Mouse (Mus musculus) spleen, adult 2 months (tissue): Measurements from ENCODE around the gene Hnrnph1. TPM values are rescaled to one million over a fixed set of nuclear protein-coding genes. Genes with fewer than 3 reads are reported as not detected.

Experiments
- DNase-seq, 2 experiments: peaks; one replicate each; pipeline versions ENCODE4 v3.0.0 to v3.0.0-alpha.2; 2012 to 2021; ENCODE audit warnings: low spot score in 2 of 2, low read depth in 1 of 2
- H3K27ac ChIP-seq: fragments of 200-500 bp; 2 replicates; pipeline ENCODE4 v1.5.1; 2012; ENCODE audit warnings: low read length, inconsistent platforms; ENCODE audit not compliant: insufficient read depth
- H3K27me3 ChIP-seq: fragments of 200-500 bp; 2 replicates; pipeline ENCODE4 v1.6.1; 2012; ENCODE audit warnings: mild to moderate bottlenecking, moderate library complexity, low read length, inconsistent platforms; ENCODE audit not compliant: control insufficient read depth, insufficient read depth
- H3K36me3 ChIP-seq: fragments of 200-500 bp; 2 replicates; pipeline ENCODE4 v1.6.1; 2012; ENCODE audit warnings: mild to moderate bottlenecking, low read length, inconsistent platforms; ENCODE audit not compliant: control insufficient read depth, insufficient read depth
- H3K4me1 ChIP-seq: fragments of 200-500 bp; 2 replicates; pipeline ENCODE4 v1.6.1; 2011; ENCODE audit warnings: inconsistent platforms; ENCODE audit not compliant: control insufficient read depth, insufficient read depth, insufficient read length
- H3K4me3 ChIP-seq: fragments of 200-500 bp; 2 replicates; pipeline ENCODE4 v1.5.1; 2011; ENCODE audit warnings: mild to moderate bottlenecking, inconsistent platforms; ENCODE audit not compliant: insufficient read depth, insufficient read length; ENCODE audit errors: extremely low read depth
- CTCF ChIP-seq: fragments of 200-500 bp; IDR thresholded peaks from 2 replicates; pipeline ENCODE4 v1.5.1; 2011; ENCODE audit warnings: mild to moderate bottlenecking, inconsistent platforms; ENCODE audit not compliant: insufficient read depth, insufficient read length, insufficient replicate concordance; ENCODE audit errors: extremely low read depth
- POLR2A ChIP-seq: fragments of 200-500 bp; IDR thresholded peaks from 2 replicates; pipeline ENCODE4 v1.6.1; 2011; ENCODE audit warnings: low read depth, low read length, inconsistent platforms
- WGBS: fragments of 180-500 bp; shearing (Covaris S2); methylation state at CpG from one replicate; pipeline ENCODE4 v1.1.7; 2018; 5-methylcytosine and 5-hydroxymethylcytosine counted together
- polyA plus RNA-seq: library from polyadenylated mRNA; depleted of rRNA; stranded (reverse); fragments of >200 nt; gene quantifications from 2 replicates; pipeline ENCODE4 v1.2.3, GENCODE M21; 2012

Hnrnph1 gene
- polyA plus RNA-seq, 1 experiment: 43.8 TPM

DNA sequence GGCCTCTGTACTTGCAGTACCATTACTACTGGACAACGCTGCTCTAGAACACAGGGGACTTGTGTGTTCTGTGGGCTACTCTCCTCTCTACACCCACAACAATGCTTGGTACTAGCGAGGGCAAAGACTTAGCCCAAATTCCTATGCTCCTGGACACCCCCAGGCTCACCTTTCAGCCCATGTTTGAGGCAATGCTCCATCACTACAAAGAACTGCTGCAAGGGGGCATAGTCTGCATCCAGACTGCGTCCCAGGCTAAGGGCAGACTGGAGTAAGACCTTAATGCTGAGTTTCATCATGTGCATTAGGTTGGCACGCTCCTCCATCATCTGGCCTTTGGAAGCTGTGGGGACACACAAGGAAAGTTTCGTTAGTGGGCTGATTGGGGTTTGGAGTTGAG, 44.7 kb downstream of the Hnrnph1 start:
- no peak overlapping the region for H3K27ac ChIP-seq
- WGBS: 81% methylated on average over 5 of the region's 5 CpGs
- H3K4me1 ChIP-seq: no peaks in the 10 kb centered on the region
- H3K4me3 ChIP-seq: 0 out of 2 replicates have a peak overlapping the region, but pooled peaks have one; percentile 16
- no peak for DNase-seq
- H3K36me3 ChIP-seq: peaks cover 21% of the 10 kb centered on the region
- no peaks in the 10 kb centered on the region for H3K27me3 ChIP-seq
- no peak for TF ChIP-seq CTCF
- TF ChIP-seq POLR2A: no peak

DNA sequence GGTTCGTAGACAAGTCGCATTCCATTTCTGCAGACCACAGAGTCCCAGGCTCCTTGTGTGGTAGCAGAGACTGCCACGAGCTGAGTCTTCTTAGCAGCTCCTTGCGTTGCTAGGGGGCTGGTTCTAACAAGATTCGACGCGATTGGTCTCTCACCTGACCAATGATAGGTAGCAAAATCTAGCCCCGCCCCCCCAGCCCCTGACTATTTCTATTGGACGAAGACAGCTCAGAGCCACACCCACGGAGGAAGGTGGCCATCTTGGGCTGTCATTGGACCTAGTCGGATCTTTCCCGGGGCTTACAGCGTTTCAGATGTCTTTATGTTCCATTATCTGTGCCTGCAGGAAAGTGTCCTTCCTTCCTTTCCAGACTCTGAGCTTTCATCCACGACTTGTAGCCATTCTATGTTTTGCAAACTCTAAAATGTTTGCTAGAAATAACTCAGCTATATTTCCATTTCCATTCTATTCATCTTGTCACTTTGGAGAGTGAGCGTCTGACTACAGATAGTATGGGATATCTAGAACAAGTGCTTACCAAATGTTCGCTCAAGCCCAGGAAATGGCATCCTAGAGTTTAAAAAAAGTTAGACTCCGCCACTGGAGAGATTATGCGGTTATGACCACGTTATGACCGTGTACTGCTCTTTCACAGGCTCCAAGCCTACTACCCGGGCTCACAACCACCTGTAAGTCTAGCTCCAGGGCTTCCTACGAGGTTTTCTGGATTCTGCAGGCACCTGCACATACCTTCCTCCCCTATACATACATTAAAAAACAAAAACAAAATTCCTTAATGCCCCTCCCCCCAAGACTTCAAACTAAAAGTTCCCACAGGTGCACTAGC, 45.4 kb downstream of the Hnrnph1 start:
- Histone ChIP-seq H3K36me3 (peaks cover 18% of the 10 kb centered on the region), H3K27ac (no peak overlapping the region), H3K27me3 (no peaks in the 10 kb centered on the region), H3K4me1 (no peaks in the 10 kb centered on the region), H3K4me3 (peak overlapping the region; percentile 16; the same call in 1 of the 2 replicates)
- peak; percentile 14 to 44 for DNase-seq
- WGBS: 54% methylated on average over 22 of the region's 22 CpGs
- TF ChIP-seq POLR2A: no peak

DNA sequence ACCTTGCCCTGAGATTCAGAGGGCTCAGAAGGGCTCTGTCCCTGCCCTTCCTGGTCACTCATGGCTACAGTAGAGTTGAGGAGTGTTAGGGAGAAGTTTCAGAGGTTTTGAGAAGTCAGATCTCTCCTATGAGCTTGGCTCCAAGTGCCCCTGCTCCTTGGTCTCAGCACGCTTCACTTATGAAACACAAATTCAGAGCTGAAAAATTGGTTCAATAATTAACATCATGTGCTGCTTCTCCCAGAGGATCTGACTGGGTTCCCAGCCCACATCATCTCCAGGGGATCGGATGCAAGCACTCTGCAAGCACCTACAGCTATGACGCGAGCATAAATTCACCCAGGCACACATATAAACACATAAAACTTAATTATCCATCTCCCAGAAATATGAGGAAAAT, 49.3 kb downstream of the Hnrnph1 start:
- TF ChIP-seq POLR2A (no peak), CTCF (no peak)
- no peaks in the 10 kb centered on the region for H3K4me1 ChIP-seq
- WGBS: 97% methylated on average over 4 of the region's 4 CpGs

GRCm38 (mm10) chr11:50430277-50431133, 53.7 kb downstream of the Hnrnph1 start, which contains the start of gene Rufy1:
Gene Rufy1 (minus strand): TSS chr11:50431125.
- TF ChIP-seq POLR2A (peak; percentile 79), CTCF (no peak)
- H3K27me3 ChIP-seq: no peaks in the 10 kb centered on the region
- DNase-seq: peak; percentile 45 to 75
- peak within 1 kb of the TSS; percentile 98 for H3K27ac ChIP-seq
- WGBS: under 1% methylated on average over 81 of the region's 90 CpGs
- H3K4me3 ChIP-seq: peak within 1 kb of the TSS; percentile 75
- H3K36me3 ChIP-seq: no peaks in the 10 kb centered on the region
- no peaks in the 10 kb centered on the region for H3K4me1 ChIP-seq

More for the DNA sequence above, 49.3 kb downstream of the Hnrnph1 start:
- Histone ChIP-seq H3K4me3 (no peak overlapping the region), H3K36me3 (peaks cover 3% of the 10 kb centered on the region; the same call in 1 of the 2 replicates), H3K27ac (no peak overlapping the region), H3K27me3 (no peaks in the 10 kb centered on the region)
- DNase-seq: no peak

- no peaks in the 10 kb centered on the region for H3K36me3 ChIP-seq
- peak overlapping the region; percentile 75 for H3K4me3 ChIP-seq
- no peak for TF ChIP-seq POLR2A
- no peak for TF ChIP-seq CTCF
- no peaks in the 10 kb centered on the region for H3K4me1 ChIP-seq
- WGBS: 25% methylated on average over 32 of the region's 32 CpGs
- H3K27me3 ChIP-seq: no peaks in the 10 kb centered on the region
- DNase-seq: peak; percentile 8 to 72
- peak overlapping the region; percentile 98 for H3K27ac ChIP-seq
Measured at GRCm38 (mm10) chr11:50431134-50432068, 54.6 kb downstream of the Hnrnph1 start.

DNA sequence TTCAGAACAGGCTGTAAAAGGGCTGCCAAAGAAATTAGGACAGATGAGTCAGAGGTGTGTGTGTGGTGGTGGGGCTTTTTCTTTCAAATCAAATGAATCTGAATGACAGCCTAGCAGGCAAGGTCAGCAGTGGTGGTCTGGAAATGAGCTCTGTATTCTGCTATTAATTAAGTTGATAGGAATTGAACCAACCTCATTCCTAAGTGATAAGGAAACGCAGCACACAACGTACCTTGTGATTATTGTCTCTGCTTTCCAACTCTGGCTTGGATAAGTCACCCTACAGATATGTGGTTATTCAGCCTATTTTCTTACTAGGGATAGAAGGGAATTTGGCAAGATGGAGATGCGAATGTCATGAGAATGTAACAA, 55.3 kb downstream of the Hnrnph1 start:
- 92% methylated on average over 3 of the region's 3 CpGs for WGBS
- H3K36me3 ChIP-seq: no peaks in the 10 kb centered on the region
- TF ChIP-seq CTCF: no peak
- no peak for TF ChIP-seq POLR2A
- no peak overlapping the region for H3K27ac ChIP-seq
- no peaks in the 10 kb centered on the region for H3K4me1 ChIP-seq
- H3K4me3 ChIP-seq: no peak overlapping the region
- H3K27me3 ChIP-seq: no peaks in the 10 kb centered on the region
- no peak for DNase-seq
